ENCODE assay signal across 20 mouse cellular contexts in genomic region chr4:62393459-62393858, GRCm38 (mm10). TPM values are rescaled to one million over a fixed set of nuclear protein-coding genes. Genes with fewer than 3 reads are reported as not detected.
DNase-seq lines count a peak whose midpoint lies in the region; ATAC-seq and TF ChIP-seq lines count a peak whose summit lies in the region.
"Had no signal": no experiment of that assay in that cellular context is flagged by ENCODE, and none has a peak within 500 bp of the region (broad histone marks: within the 10 kb centered on the region; RNA-seq: fewer than 3 reads in every experiment).

No protein-coding gene starts in this region.

- TF ChIP-seq CTCF in intestine, postnatal 0 days (IDR thresholded peaks at IDR 0.05; ENCODE audit: low read depth): no peak

- H3K4me1 ChIP-seq in kidney, embryonic 14.5 days (ENCODE audit: control insufficient read depth, insufficient read depth, low read length): no peaks in the 10 kb centered on the region
- no peaks in the 10 kb centered on the region; the same call in 1 of the 2 replicates for H3K4me1 ChIP-seq in intestine, postnatal 0 days (replicated peaks; ENCODE audit: control insufficient read depth, insufficient read depth, low read length)
- H3K4me1 ChIP-seq: heart, embryonic 10.5 days had no signal

- no peak overlapping the region for H3K27ac ChIP-seq in kidney, embryonic 14.5 days (ENCODE audit: low read depth, low read length)
- no peak overlapping the region for H3K27ac ChIP-seq in intestine, postnatal 0 days (ENCODE audit: low read depth, low read length)
- H3K27ac ChIP-seq: heart, embryonic 10.5 days had no signal

- no peak for ATAC-seq in kidney, embryonic 14.5 days (ENCODE audit: low FRiP score, low TSS enrichment)
- peak; percentile 45 for ATAC-seq in intestine, postnatal 0 days
- ATAC-seq: CD4-positive, CD25-positive, alpha-beta regulatory T cell, adult 4 months; inflammation-experienced regulatory T-cells, adult 6 months had no signal

- H3K4me2 ChIP-seq in kidney, embryonic 14.5 days (replicated peaks; ENCODE audit: low read depth, low read length): no peak overlapping the region
- H3K4me2 ChIP-seq in intestine, postnatal 0 days (replicated peaks; ENCODE audit: low read depth): no peak overlapping the region

- no peak overlapping the region for H3K9ac ChIP-seq in kidney, embryonic 14.5 days (ENCODE audit: low read depth, low read length)
- H3K9ac ChIP-seq in intestine, postnatal 0 days (ENCODE audit: low read depth, low read length): no peak overlapping the region

- 74% methylated on average over 6 of the region's 6 CpGs for WGBS in kidney, embryonic 14.5 days
- 45% methylated on average over 6 of the region's 6 CpGs for WGBS in intestine, postnatal 0 days

- peaks cover 70% of the 10 kb centered on the region for H3K36me3 ChIP-seq in kidney, embryonic 14.5 days (ENCODE audit: control insufficient read depth, insufficient read depth, low read length)
- peaks cover 33% of the 10 kb centered on the region for H3K36me3 ChIP-seq in intestine, postnatal 0 days (ENCODE audit: control insufficient read depth, insufficient read depth)

- intact Hi-C loops in heart, postnatal 14 days (cut with DNase I): no loop called here

- H3K27me3 ChIP-seq in kidney, embryonic 14.5 days (ENCODE audit: control insufficient read depth, insufficient read depth, low read length): no peaks in the 10 kb centered on the region
- H3K27me3 ChIP-seq in intestine, postnatal 0 days (replicated peaks; ENCODE audit: control insufficient read depth, insufficient read depth, low read length): no peaks in the 10 kb centered on the region

- peak; percentile 21 to 30 for DNase-seq in kidney, postnatal 36 days
- peak; percentile 35 for DNase-seq in adipocyte (ENCODE audit: low spot score)
- DNase-seq in embryo, embryonic 10 days (ENCODE audit: low spot score): peak; percentile 15
- DNase-seq in cerebellum, adult 11 months: no peak
- no peak for DNase-seq in heart, postnatal 14 days
- DNase-seq in spleen, postnatal 14 days (ENCODE audit: low spot score in 2 of 2): no peak
- DNase-seq: adrenal gland, postnatal 10 days; cerebellum, postnatal 25 days; gastrocnemius, postnatal 14 days; heart, postnatal 36 days; kidney, postnatal 4 days; left cerebral cortex, postnatal 4 days; lung, adult 18-20 months; lung, postnatal 4 days had no signal

- no peaks in the 10 kb centered on the region for H3K9me3 ChIP-seq in kidney, embryonic 14.5 days (ENCODE audit: control insufficient read depth, low read length)
- H3K9me3 ChIP-seq in intestine, postnatal 0 days (ENCODE audit: control insufficient read depth): no peaks in the 10 kb centered on the region
- H3K9me3 ChIP-seq: heart, embryonic 10.5 days had no signal

- H3K4me3 ChIP-seq in kidney, embryonic 14.5 days (ENCODE audit: low read length): no peak overlapping the region
- no peak overlapping the region for H3K4me3 ChIP-seq in intestine, postnatal 0 days (ENCODE audit: low read depth, low read length)
- H3K4me3 ChIP-seq: heart, embryonic 10.5 days had no signal

RNA-seq across cellular contexts. Expression of gene Cdc26, which starts 15.0 kb away (rescaled TPM):
- 183 and 253 TPM in 2 replicates for polyA plus RNA-seq in kidney, embryonic 14.5 days (2014; fragmentation: Nextera tagmentation; extraction: Ambion mirVana)
- 72.5 and 73.7 TPM in 2 replicates for polyA plus RNA-seq in intestine, postnatal 0 days (2015; fragmentation: Nextera tagmentation; extraction: Ambion mirVana)
- 10 to 100 TPM; 42.3 to 44.4 TPM for total RNA-seq in heart, postnatal 14 days (2021)

RNA-seq across cellular contexts. Expression of gene Prpf4, which starts 15.1 kb away (rescaled TPM):
- 20.2 and 32.8 TPM in 2 replicates for polyA plus RNA-seq in kidney, embryonic 14.5 days (2014; fragmentation: Nextera tagmentation; extraction: Ambion mirVana)
- polyA plus RNA-seq in intestine, postnatal 0 days (2015; fragmentation: Nextera tagmentation; extraction: Ambion mirVana): 6.9 and 8.0 TPM in 2 replicates
- 10 to 100 TPM in 1 of 2 experiments, 1 to 10 TPM in 1; 9.7 to 10.7 TPM for total RNA-seq in heart, postnatal 14 days (2021)

RNA-seq across cellular contexts. Expression of gene Slc31a1, which starts 32.9 kb away (rescaled TPM):
- 23.9 and 42.1 TPM in 2 replicates for polyA plus RNA-seq in kidney, embryonic 14.5 days (2014; fragmentation: Nextera tagmentation; extraction: Ambion mirVana)
- 133 and 150 TPM in 2 replicates for polyA plus RNA-seq in intestine, postnatal 0 days (2015; fragmentation: Nextera tagmentation; extraction: Ambion mirVana)
- 10 to 100 TPM; 25.9 to 28.5 TPM for total RNA-seq in heart, postnatal 14 days (2021)

RNA-seq across cellular contexts. Expression of gene Fkbp15, which starts 33.1 kb away (rescaled TPM):
- 17.8 and 25.2 TPM in 2 replicates for polyA plus RNA-seq in kidney, embryonic 14.5 days (2014; fragmentation: Nextera tagmentation; extraction: Ambion mirVana)
- 16.9 and 18.3 TPM in 2 replicates for polyA plus RNA-seq in intestine, postnatal 0 days (2015; fragmentation: Nextera tagmentation; extraction: Ambion mirVana)
- total RNA-seq in heart, postnatal 14 days (2021): 10 to 100 TPM; 19.5 to 23.6 TPM

RNA-seq across cellular contexts. Expression of gene Rnf183, which starts 41.6 kb away (rescaled TPM):
- polyA plus RNA-seq in kidney, embryonic 14.5 days (2014; fragmentation: Nextera tagmentation; extraction: Ambion mirVana): 0.24 TPM in 1 of 2 replicates, not detected in the other
- 0.14 and 0.35 TPM in 2 replicates for polyA plus RNA-seq in intestine, postnatal 0 days (2015; fragmentation: Nextera tagmentation; extraction: Ambion mirVana)
- not detected for total RNA-seq in heart, postnatal 14 days (2021)
- total RNA-seq: adrenal gland, postnatal 10 days; gastrocnemius, postnatal 14 days; heart, postnatal 36 days; layer of hippocampus, postnatal 25 days; left cerebral cortex, postnatal 4 days had no signal
- polyA plus RNA-seq: heart, embryonic 10.5 days; inflammation-experienced regulatory T-cells, adult 6 months had no signal

Comparison
In these comparisons a context has a peak if more than half of its experiments do, and no peak if none do; other contexts are left out.
1. DNase-seq: peak in kidney, postnatal 36 days (2 of 2), adipocyte (single experiment) and embryo, embryonic 10 days (single experiment); none in cerebellum, adult 11 months (single experiment), heart, postnatal 14 days (0 of 2) and spleen, postnatal 14 days (0 of 2).